Mouse (Mus musculus) hematopoietic stem cell, adult 5-6 weeks (primary cell): ENCODE measurements around the gene Plcl1. TPM values are rescaled to one million over a fixed set of nuclear protein-coding genes. Genes with fewer than 3 reads are reported as not detected.

Experiments used
- ATAC-seq, 2 experiments: fragments of 125-278 bp in 1 of 2; replicated peaks in 1 of 2; 2 replicates each; pipeline ENCODE4 v1.8.0; 2016 to 2017; ENCODE audit warnings: inconsistent platforms in 2 of 2, mild to moderate bottlenecking in 2 of 2, moderate number of reproducible peaks in 2 of 2, low read depth in 1 of 2, moderate TSS enrichment in 1 of 2; ENCODE audit not compliant: low FRiP score in 2 of 2, poor library complexity in 2 of 2, severe bottlenecking in 2 of 2, insufficient read depth in 1 of 2, low TSS enrichment in 1 of 2
- total RNA-seq: library from RNA; stranded (forward); fragments of 172-1452, 232-1000 nt; gene quantifications from 2 replicates; pipeline ENCODE4 v1.2.3, GENCODE M21; 2017

Gene Plcl1
- total RNA-seq, 1 experiment from 2014 or later: 2.6 TPM

DNA sequence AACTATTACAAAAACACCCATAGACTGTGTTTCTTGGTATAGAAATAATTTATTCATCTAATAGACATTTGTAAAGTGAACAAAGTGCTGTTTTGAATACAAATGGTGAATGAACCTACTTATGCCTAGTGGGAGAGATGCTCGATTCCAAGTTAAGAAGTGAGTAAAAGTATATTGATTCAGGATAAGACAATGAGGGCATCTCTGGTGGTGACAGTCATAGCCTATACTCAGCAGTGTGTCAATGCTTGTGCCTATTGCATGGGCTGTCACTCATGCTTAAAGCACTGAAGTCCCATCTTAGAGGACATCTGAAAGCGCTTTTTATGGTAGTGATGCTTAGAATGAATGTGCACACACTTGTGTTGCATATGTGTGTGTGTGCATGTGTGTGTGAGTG lies 226.3 kb downstream of the Plcl1 start:
- no peak for ATAC-seq

DNA sequence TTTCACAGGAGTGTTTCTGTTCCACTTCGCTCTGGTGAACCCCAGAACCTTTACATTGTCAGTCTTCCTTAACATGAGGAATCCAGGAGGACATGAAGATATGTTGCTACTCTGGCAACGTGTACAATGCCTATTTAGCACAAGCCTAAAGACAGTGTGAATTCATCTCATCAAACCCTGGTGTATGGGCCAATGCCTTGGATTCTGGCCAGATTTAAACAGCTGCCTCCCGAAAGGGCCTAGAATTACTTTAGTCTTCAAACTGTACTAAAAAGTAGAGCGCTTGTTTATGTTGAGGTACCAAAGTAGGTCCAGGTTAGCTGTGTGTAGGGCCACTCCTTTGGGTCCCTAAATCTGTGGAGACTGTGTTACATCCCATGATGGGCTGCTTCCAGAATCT lies 227.6 kb downstream of the Plcl1 start:
- ATAC-seq: no peak

DNA sequence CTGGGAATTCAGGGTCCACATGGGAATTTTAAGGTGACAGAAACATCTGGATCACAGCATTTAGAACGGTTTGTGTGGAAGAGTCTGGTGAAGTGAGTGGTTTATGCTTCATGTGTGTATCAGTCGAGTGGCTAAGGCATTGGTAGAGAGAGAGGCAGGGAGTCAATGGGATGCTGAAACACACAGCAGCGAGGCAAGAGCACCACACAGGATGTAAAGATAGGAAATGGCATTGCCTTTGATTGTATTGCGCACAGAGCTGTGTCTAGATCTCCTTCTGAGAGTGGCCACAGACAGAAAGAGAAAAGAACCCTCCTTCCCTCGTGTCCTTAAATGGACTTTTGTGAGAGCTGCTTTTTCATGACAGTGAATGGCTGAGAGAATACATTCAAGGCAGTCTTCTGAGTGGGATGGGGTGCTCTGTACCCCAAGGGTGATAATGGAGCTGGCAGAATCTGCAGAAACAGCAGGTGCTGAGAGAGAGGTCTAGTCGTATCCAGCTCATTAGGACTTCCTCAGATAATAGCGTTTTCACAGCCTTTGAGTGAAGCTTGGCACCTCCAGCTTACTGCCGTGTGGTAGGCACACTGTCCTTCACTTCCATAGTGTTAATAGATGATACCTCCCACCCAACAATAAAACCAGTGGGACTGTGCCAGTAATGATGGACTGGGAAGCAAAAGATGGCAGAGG lies 253.9 kb downstream of the Plcl1 start:
- ATAC-seq: no peak

DNA sequence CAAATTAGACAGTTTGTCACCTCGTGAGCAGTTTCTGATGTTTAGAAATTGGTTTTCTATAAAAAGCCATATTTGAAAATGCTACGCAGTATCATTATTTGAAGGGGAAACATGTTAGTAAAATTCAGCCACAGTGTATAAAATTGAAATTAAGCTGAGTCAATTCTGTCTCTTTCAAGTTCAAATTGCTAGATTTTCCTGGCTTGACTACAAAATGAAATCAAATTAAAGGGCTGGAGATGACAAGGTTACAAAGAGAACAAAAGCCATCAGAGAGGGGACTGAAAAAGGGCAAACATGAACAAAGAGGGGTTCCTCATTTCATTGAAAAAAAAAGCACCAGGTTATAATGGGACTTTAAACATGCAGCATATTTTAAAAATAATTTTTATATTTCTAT lies 255.7 kb downstream of the Plcl1 start:
- ATAC-seq: no peak

- no peak for ATAC-seq
Measured at GRCm38 (mm10) chr1:55665137-55665827, 259.6 kb downstream of the Plcl1 start.

GRCm38 (mm10) chr1:55665828-55666673 lies 260.3 kb downstream of the Plcl1 start:
- ATAC-seq: no peak

- ATAC-seq: no peak
Measured at GRCm38 (mm10) chr1:55666798-55667197, 261.1 kb downstream of the Plcl1 start.

GRCm38 (mm10) chr1:55668622-55669237 lies 263.0 kb downstream of the Plcl1 start:
- no peak for ATAC-seq

- ATAC-seq: no peak
Measured at GRCm38 (mm10) chr1:55682676-55683075, 277.0 kb downstream of the Plcl1 start.

- ATAC-seq: no peak
Measured at GRCm38 (mm10) chr1:55686261-55686660, 280.5 kb downstream of the Plcl1 start.

DNA sequence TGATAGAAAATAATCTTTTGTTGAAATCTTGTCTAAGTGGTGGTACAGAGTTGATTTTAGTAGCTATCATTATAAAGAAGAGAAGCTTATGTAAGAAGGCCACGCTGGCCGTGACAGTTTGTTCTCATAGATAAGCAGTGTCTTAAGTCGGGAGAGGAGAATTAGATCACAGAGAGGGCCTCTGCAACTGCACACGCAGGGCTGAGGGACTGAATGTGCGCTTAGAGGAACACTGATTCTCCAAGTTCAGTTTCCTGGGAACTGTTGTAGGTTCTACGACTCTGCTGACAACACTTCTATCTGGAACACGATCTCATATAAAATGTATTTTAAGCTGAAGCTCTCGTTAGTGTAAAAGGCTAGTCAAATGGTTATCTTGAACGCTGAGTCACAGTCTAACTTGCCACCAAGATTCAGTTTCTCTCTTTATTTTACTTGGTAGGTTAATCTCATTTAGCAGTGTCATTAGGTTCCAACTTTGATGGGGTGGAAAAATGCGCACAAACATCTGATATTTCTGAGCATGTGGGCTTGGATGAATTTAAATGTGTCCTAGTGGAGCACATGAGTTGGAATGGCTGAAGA lies 288.0 kb downstream of the Plcl1 start:
- no peak for ATAC-seq

DNA sequence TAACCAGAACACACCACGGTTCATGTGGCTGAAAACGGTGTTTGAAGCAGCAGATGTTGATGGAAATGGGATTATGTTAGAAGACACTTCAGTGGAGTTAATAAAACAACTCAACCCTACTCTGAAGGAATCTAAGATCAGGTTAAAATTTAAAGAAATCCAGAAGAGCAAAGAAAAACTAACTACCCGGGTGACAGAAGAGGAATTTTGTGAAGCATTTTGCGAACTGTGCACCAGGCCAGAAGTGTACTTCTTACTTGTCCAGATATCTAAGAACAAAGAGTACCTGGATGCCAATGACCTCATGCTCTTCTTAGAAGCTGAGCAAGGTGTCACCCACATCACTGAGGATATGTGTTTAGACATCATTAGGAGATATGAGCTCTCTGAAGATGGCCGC lies 290.5 kb downstream of the Plcl1 start:
- ATAC-seq: no peak

DNA sequence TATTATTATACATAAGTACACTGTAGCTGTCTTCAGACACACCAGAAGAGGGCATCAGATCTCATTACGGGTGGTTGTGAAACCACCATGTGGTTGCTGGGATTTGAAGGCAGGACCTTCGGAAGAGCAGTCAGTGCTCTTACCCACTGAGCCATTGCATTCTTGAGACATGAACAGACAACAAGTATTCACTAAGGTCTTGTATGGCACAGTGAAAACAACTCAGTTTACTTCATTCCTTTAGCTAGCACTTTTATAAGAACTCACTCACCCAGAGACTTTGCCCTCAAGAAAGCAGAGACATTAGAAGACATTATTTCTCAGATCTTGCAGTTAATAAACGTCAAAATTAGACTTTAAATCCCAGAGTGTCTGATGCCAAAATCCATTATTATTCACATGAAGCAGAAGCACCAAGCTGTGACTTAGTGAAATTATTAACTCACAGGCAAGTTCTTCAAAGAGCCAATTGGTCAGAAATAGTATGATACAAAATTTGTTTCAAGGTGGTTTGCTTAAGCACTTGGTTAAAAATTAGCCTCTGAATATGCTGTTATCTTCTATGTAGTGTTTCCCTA lies 293.8 kb downstream of the Plcl1 start:
- ATAC-seq: no peak

GRCm38 (mm10) chr1:55700016-55700415 lies 294.3 kb downstream of the Plcl1 start:
- ATAC-seq: no peak

DNA sequence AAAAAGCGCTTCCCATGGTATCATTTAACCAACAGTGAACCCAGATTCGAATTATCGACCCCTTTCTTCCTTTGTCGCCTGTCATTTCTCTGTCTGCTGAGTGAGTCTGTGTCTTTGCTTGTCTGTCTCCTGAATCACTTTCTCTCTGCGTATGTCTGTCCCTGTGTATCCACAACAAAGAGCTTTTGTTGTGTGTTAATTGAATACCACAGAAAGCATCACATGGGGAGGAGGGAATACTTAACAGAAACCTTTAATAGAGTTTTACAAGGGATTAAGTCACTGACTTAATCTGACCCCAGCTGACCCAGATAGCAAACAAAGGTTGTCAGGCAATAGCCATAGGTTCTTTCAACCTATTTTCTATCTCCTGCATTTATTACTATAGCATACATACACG lies 295.0 kb downstream of the Plcl1 start:
- ATAC-seq: no peak

- ATAC-seq: no peak
Measured at GRCm38 (mm10) chr1:55701601-55702000, 295.9 kb downstream of the Plcl1 start.

GRCm38 (mm10) chr1:55702106-55702505 lies 296.4 kb downstream of the Plcl1 start:
- ATAC-seq: no peak
